Mouse (Mus musculus) thymus, adult 2 months (tissue): ENCODE results near the gene Klf1.

Source experiments
- CTCF ChIP-seq: fragments of 200-500 bp; IDR thresholded peaks from 2 replicates; pipeline ENCODE4 v1.5.1; 2012; ENCODE audit warnings: mild to moderate bottlenecking, control low read depth, low read length, moderate library complexity, borderline replicate concordance; ENCODE audit not compliant: control insufficient read depth, poor library complexity, insufficient read depth; ENCODE audit errors: extremely low read depth
- POLR2A ChIP-seq: fragments of 200-500 bp; IDR thresholded peaks from 2 replicates; pipeline ENCODE4 v1.6.1; 2012; ENCODE audit warnings: mild to moderate bottlenecking, low read length, control low read depth, moderate library complexity; ENCODE audit not compliant: control insufficient read depth, poor library complexity, insufficient read depth; ENCODE audit errors: extremely low read depth

DNA sequence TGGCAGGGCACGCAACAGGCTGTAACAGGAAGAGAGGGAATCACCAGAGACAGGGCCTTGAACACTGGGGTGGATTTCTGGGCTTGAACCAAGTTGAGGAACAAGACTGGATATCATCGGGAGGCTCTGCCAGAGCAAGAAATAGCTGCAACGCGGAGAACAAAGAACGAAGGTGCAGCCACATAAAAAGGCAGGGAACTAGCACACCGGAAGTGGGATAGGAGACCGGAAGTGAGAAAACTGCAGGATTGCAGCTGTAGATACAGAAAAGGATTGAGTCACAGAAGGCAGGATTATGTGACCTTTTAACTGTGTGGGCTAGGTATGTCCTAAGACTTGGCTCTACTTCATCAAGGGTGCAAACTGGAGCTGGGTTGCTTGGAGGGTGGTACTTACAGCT, 2.6 kb downstream of the Klf1 start:
- TF ChIP-seq POLR2A = no peak
- no peak for TF ChIP-seq CTCF
